Mouse (Mus musculus) monocyte, adult 2 months (primary cell): ENCODE measurements around the gene Dhx16.

Source experiments
- DNase-seq, 2 experiments: peaks; one replicate each; pipeline ENCODE4 v3.0.0; 2022; ENCODE audit warnings: low spot score in 2 of 2, low read depth in 1 of 2

Gene Dhx16

GRCm38 (mm10) chr17:35887725-35888124, 8.1 kb downstream of the Dhx16 start:
- no peak for DNase-seq

GRCm38 (mm10) chr17:35896781-35897643, 17.4 kb downstream of the Dhx16 start, which contains the start of gene 2310061I04Rik:
Gene 2310061I04Rik (minus strand): TSS chr17:35897431.
- DNase-seq: peak; percentile 52 to 77

GRCm38 (mm10) chr17:35897644-35898573, 18.3 kb downstream of the Dhx16 start:
- DNase-seq: no peak

GRCm38 (mm10) chr17:35900636-35901035, 21.0 kb downstream of the Dhx16 start:
- DNase-seq: no peak

GRCm38 (mm10) chr17:35903343-35903991, 23.8 kb downstream of the Dhx16 start:
- DNase-seq: no peak

- DNase-seq: no peak
These were observed 24.4 kb downstream of the Dhx16 start for GRCm38 (mm10) chr17:35903992-35904355.

GRCm38 (mm10) chr17:35905587-35905986, 26.0 kb downstream of the Dhx16 start:
- DNase-seq: no peak

GRCm38 (mm10) chr17:35907609-35908008, 28.0 kb downstream of the Dhx16 start:
- DNase-seq: no peak

- DNase-seq: no peak
These were observed 29.7 kb downstream of the Dhx16 start for GRCm38 (mm10) chr17:35909186-35909918.

GRCm38 (mm10) chr17:35909919-35910369, 30.3 kb downstream of the Dhx16 start, which contains the start of gene Atat1:
Gene Atat1 (minus strand): TSS chr17:35910075.
- DNase-seq: peak; percentile 90 to 97

GRCm38 (mm10) chr17:35914975-35915374, 35.4 kb downstream of the Dhx16 start:
- DNase-seq: no peak

- no peak for DNase-seq
These were observed 36.1 kb downstream of the Dhx16 start for GRCm38 (mm10) chr17:35915538-35916296.

- peak; percentile 99 for DNase-seq
These were observed 36.9 kb downstream of the Dhx16 start, which contains the start of the genes Mrps18b and Ppp1r10 for GRCm38 (mm10) chr17:35916297-35917142. Gene Mrps18b (minus strand): TSS chr17:35916389. Gene Ppp1r10 (plus strand): TSS chr17:35916434.

- DNase-seq: no peak
These were observed 37.5 kb downstream of the Dhx16 start for GRCm38 (mm10) chr17:35917143-35917462.

GRCm38 (mm10) chr17:35917463-35918251, 38.0 kb downstream of the Dhx16 start:
- peak in 1 of 2 experiments; percentile 45 for DNase-seq

GRCm38 (mm10) chr17:35918276-35919059, 38.8 kb downstream of the Dhx16 start:
- peak in 1 of 2 experiments; percentile 31 for DNase-seq

GRCm38 (mm10) chr17:35919060-35919715, 39.6 kb downstream of the Dhx16 start:
- DNase-seq: peak; percentile 83 to 89
